Mouse (Mus musculus): Measurements from ENCODE around the gene Fbxw7.
"Not testable (repeated sequence)": the region's sequence is repeated elsewhere in the genome, so short reads cannot be mapped to it uniquely, and the experiment has no call there.

DNA sequence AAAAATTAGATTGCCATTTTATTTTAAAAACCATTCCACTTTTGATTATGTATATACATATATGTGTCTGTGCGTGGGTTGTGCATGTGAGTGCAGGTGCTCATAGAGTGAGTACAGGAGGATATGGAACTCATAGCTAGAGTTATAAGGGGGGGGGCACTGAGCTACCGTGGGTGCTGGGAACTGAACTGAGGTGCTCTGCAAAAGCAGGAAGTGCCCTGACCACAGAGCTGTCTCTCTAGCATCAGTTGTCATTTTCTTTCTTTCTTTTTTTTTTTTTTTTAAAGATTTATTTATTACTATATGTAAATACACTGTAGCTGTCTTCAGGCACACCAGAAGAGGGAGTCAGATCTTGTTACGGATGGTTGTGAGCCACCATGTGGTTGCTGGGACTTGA is 46.7 kb downstream of the Fbxw7 start:
- TF ChIP-seq POLR2A (IDR thresholded peaks at IDR 0.05; ENCODE audit: borderline replicate concordance, extremely low read depth, insufficient read depth, insufficient read length, poor library complexity, severe bottlenecking); CTCF (IDR thresholded peaks at IDR 0.05; ENCODE audit: borderline replicate concordance, extremely low read depth, insufficient read depth, insufficient read length): not testable (repeated sequence)
